Mouse (Mus musculus): ENCODE measurements around the gene Cdk14.

The Cdk14 gene

GRCm38 (mm10) chr5:4853503-4853902 is 566.6 kb downstream of the Cdk14 start:
- DNase-seq (ENCODE audit: inconsistent ontology term) = no peak

GRCm38 (mm10) chr5:4852711-4853320 is 567.3 kb downstream of the Cdk14 start:
- DNase-seq (ENCODE audit: inconsistent ontology term) = no peak

GRCm38 (mm10) chr5:4851934-4852710 is 568.0 kb downstream of the Cdk14 start:
- DNase-seq (ENCODE audit: inconsistent ontology term) = no peak

- DNase-seq (ENCODE audit: inconsistent ontology term) = no peak
Measured at GRCm38 (mm10) chr5:4851245-4851933, 568.7 kb downstream of the Cdk14 start.

GRCm38 (mm10) chr5:4834819-4835480 is 585.2 kb downstream of the Cdk14 start:
- peak; percentile 51 for DNase-seq (ENCODE audit: inconsistent ontology term)

GRCm38 (mm10) chr5:4833940-4834339 is 586.2 kb downstream of the Cdk14 start:
- DNase-seq (ENCODE audit: inconsistent ontology term) = no peak

- DNase-seq (ENCODE audit: inconsistent ontology term) = no peak
Measured at GRCm38 (mm10) chr5:4826886-4827285, 593.2 kb downstream of the Cdk14 start.

- DNase-seq (ENCODE audit: inconsistent ontology term) = peak; percentile 46
Measured at GRCm38 (mm10) chr5:4825951-4826350, 594.2 kb downstream of the Cdk14 start.

GRCm38 (mm10) chr5:4825076-4825475 is 595.0 kb downstream of the Cdk14 start:
- DNase-seq (ENCODE audit: inconsistent ontology term) = no peak

GRCm38 (mm10) chr5:4824171-4824570 is 595.9 kb downstream of the Cdk14 start:
- no peak for DNase-seq (ENCODE audit: inconsistent ontology term)

- DNase-seq (ENCODE audit: inconsistent ontology term) = no peak
Measured at GRCm38 (mm10) chr5:4822041-4822440, 598.1 kb downstream of the Cdk14 start.

GRCm38 (mm10) chr5:4821368-4821771 is 598.7 kb downstream of the Cdk14 start:
- peak; percentile 89 for DNase-seq (ENCODE audit: inconsistent ontology term)

GRCm38 (mm10) chr5:4816981-4817380 is 603.1 kb downstream of the Cdk14 start:
- DNase-seq (ENCODE audit: inconsistent ontology term) = no peak

GRCm38 (mm10) chr5:4814465-4815204 is 605.5 kb downstream of the Cdk14 start:
- DNase-seq (ENCODE audit: inconsistent ontology term) = no peak

- no peak for DNase-seq (ENCODE audit: inconsistent ontology term)
Measured at GRCm38 (mm10) chr5:4813357-4813756, 606.8 kb downstream of the Cdk14 start.

GRCm38 (mm10) chr5:4812036-4812729 is 607.9 kb downstream of the Cdk14 start:
- peak; percentile 64 for DNase-seq (ENCODE audit: inconsistent ontology term)

- DNase-seq (ENCODE audit: inconsistent ontology term) = no peak
Measured at GRCm38 (mm10) chr5:4805228-4805627, 614.9 kb downstream of the Cdk14 start.

- DNase-seq (ENCODE audit: inconsistent ontology term) = no peak
Measured at GRCm38 (mm10) chr5:4803708-4804107, 616.4 kb downstream of the Cdk14 start.

GRCm38 (mm10) chr5:4801971-4802370 is 618.1 kb downstream of the Cdk14 start:
- DNase-seq (ENCODE audit: inconsistent ontology term) = no peak

GRCm38 (mm10) chr5:4801096-4801850 is 618.8 kb downstream of the Cdk14 start:
- no peak for DNase-seq (ENCODE audit: inconsistent ontology term)
